Mouse (Mus musculus) lung, adult 2 months (tissue): ENCODE measurements around the gene Pigk.

Experiments used
- CTCF ChIP-seq: fragments of 200-500 bp; IDR thresholded peaks from 2 replicates; pipeline ENCODE4 v1.5.1; 2011; ENCODE audit warnings: mild to moderate bottlenecking, low read length, control low read depth; ENCODE audit not compliant: insufficient read depth
- POLR2A ChIP-seq: fragments of 200-500 bp; IDR thresholded peaks from 2 replicates; pipeline ENCODE4 v1.6.1; 2011; ENCODE audit warnings: low read depth, mild to moderate bottlenecking, control low read depth, low read length, borderline replicate concordance; ENCODE audit errors: extremely low read depth

DNA sequence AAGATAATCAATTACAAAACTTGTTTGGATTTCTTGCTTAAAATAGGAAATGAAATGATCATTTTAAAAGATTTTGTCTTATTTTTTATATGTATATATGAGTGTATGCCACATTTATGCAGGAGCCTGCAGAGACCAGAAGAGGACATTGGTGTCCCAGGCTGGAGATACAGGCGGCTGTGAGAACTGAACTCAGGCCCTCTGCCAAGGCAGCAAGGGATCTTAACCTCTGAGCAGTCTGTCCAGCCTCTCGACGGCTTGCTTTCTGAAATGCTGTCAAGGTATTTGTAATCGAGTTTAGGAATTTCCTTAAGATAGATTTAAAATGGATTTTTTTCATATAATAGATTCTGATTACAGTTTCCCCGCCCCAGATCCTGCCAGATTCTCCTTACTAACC lies 25.4 kb upstream of the Pigk start:
- TF ChIP-seq POLR2A (no peak), CTCF (no peak)
